Mouse (Mus musculus) adrenal gland, adult (tissue): ENCODE data around the gene Glt8d1.

Source experiments
- DNase-seq, 2 experiments: peaks; one replicate each; pipeline ENCODE4 v3.0.0; 2022 to 2023; ENCODE audit warnings: low spot score in 1 of 2; ENCODE audit not compliant: inconsistent age in 2 of 2

Glt8d1 gene

GRCm38 (mm10) chr14:31001307-31002205 lies at the start of gene Glt8d1, which contains the start of gene Spcs1:
Gene Glt8d1 (plus strand): TSS chr14:31001400.
Gene Spcs1 (minus strand): TSS chr14:31001672.
- DNase-seq, result peak; percentile 90 to 98

GRCm38 (mm10) chr14:30958517-30958916 lies 42.7 kb upstream of the Glt8d1 start:
- no peak for DNase-seq

GRCm38 (mm10) chr14:30959031-30959430 lies 42.2 kb upstream of the Glt8d1 start:
- DNase-seq, result no peak

GRCm38 (mm10) chr14:30960366-30960765 lies 40.8 kb upstream of the Glt8d1 start:
- DNase-seq, result no peak

- DNase-seq, result peak; percentile 58 to 67
These were observed 27.0 kb upstream of the Glt8d1 start for GRCm38 (mm10) chr14:30974204-30974603.

GRCm38 (mm10) chr14:30976222-30976621 lies 25.0 kb upstream of the Glt8d1 start:
- no peak for DNase-seq

- no peak for DNase-seq
These were observed 4.8 kb upstream of the Glt8d1 start for GRCm38 (mm10) chr14:30996417-30996816.

- DNase-seq, result no peak
These were observed 844 bp upstream of the Glt8d1 start for GRCm38 (mm10) chr14:31000356-31000755.

GRCm38 (mm10) chr14:31000816-31001306 lies 339 bp upstream of the Glt8d1 start:
- DNase-seq, result no peak

- no peak for DNase-seq
These were observed 3.3 kb downstream of the Glt8d1 start for GRCm38 (mm10) chr14:31004527-31004926.

GRCm38 (mm10) chr14:31006779-31007178 lies 5.6 kb downstream of the Glt8d1 start:
- DNase-seq, result no peak

GRCm38 (mm10) chr14:31011588-31011987 lies 10.4 kb downstream of the Glt8d1 start:
- no peak for DNase-seq

GRCm38 (mm10) chr14:31013928-31014327 lies 12.7 kb downstream of the Glt8d1 start:
- no peak for DNase-seq

GRCm38 (mm10) chr14:31016063-31016462 lies 14.9 kb downstream of the Glt8d1 start:
- DNase-seq, result no peak

GRCm38 (mm10) chr14:31017854-31018253 lies 16.7 kb downstream of the Glt8d1 start:
- peak; percentile 29 to 65 for DNase-seq

GRCm38 (mm10) chr14:31018860-31019291 lies 17.7 kb downstream of the Glt8d1 start, which contains the start of the genes Pbrm1 and Gnl3:
Gene Pbrm1 (plus strand): TSS chr14:31019138.
Gene Gnl3 (minus strand): TSS chr14:31019152.
- peak; percentile 98 to 99 for DNase-seq

GRCm38 (mm10) chr14:31019331-31020205 lies 18.4 kb downstream of the Glt8d1 start:
- DNase-seq, result peak in 1 of 2 experiments; percentile 84

GRCm38 (mm10) chr14:31022579-31022978 lies 21.4 kb downstream of the Glt8d1 start:
- DNase-seq, result no peak

- DNase-seq, result peak in 1 of 2 experiments; percentile 46
These were observed 24.6 kb downstream of the Glt8d1 start for GRCm38 (mm10) chr14:31025785-31026184.

GRCm38 (mm10) chr14:31045296-31045695 lies 44.1 kb downstream of the Glt8d1 start:
- no peak for DNase-seq

- DNase-seq, result no peak
These were observed 44.6 kb downstream of the Glt8d1 start for GRCm38 (mm10) chr14:31045817-31046216.
